Mouse (Mus musculus) megakaryocyte, embryonic 14.5 days (primary cell): Measurements from ENCODE around the gene Ufsp1.

Experiments
- FLI1 ChIP-seq: IDR thresholded peaks from 2 replicates; pipeline ENCODE4 v1.6.1; 2012; ENCODE audit warnings: low read length, inconsistent platforms, mixed read lengths
- GATA1 ChIP-seq: IDR thresholded peaks from 3 replicates; pipeline ENCODE4 v1.6.1; 2012; ENCODE audit warnings: mixed read lengths, low read length, inconsistent platforms, borderline replicate concordance

DNA sequence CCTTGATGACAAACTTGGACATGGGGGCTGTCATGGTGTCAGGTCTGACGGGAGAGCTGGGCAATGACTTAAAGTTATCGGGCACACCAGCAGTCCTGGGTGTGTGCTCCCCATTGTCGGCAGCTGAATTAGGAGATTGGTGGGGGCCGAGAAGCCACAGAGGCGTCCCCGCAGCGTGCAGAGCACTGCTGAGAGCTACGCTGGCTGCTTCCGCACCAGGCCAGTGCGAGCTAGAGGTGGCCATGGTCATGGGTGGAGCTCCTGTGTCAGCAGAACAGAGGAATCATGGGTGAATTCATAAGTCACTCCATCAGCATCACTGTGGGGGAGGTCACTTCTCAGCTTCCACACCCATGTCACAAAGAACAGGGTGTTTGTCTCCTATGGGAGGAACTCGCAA lies 29.6 kb upstream of the Ufsp1 start:
- TF ChIP-seq GATA1 (no peak), FLI1 (no peak)
